Mouse (Mus musculus) spleen, postnatal 10 days (tissue): ENCODE measurements around the gene Gm11938.
"Not testable (repeated sequence)": the region's sequence is repeated elsewhere in the genome, so short reads cannot be mapped to it uniquely, and the experiment has no call there.

ENCODE experiments used
- DNase-seq, 2 experiments: peaks; one replicate each; pipeline ENCODE4 v3.0.0; 2021 to 2022; ENCODE audit warnings: low spot score in 2 of 2

Gm11938 gene

DNA sequence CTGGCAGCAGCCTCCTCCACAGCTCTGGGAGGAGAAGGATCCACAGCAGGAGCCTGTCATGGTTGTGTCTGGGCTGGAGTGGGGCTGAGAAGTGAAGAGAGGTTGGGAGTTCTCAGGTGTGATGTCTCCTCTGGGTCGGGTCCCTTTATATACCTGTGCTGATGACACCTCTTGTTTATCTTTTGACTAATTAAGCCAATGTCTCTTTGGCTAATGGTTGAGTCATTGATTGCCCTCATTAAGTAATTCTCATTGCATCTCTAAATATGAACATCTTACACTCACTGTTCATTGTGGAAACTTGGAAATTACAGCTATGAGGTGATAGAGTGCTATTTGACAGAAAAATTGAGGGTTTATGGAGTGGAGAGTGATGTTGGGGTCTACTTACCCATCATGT, at the start of gene Gm11938:
Gm11938 (minus strand) TSS at position 101 of the 400 bp plus-strand sequence.
- not testable (repeated sequence) for DNase-seq

GRCm38 (mm10) chr11:99650136-99650535, 47.0 kb upstream of the Gm11938 start, which contains the start of gene Gm11555:
TSS of gene Gm11555 (minus strand) at chr11:99650236.
- DNase-seq: no peak

DNA sequence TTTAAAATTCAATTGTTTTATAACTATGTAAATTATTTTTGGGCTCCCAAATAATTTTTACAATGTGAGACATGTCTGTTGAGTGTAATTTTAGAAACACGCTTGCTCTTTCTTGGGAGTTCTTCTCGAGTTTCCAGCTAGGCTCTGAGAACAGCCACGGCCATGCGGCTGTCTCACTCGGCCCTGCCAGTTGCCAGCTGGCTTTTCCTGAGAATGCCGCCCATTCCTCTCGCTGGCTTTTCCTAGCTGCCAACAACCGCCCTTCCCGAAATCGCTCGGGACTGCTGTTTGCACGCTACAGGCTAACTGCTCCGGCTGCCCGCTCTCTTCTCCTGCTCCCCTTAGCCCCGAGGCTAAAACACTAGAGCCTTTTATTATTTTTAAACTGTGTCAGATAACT, 43.3 kb upstream of the Gm11938 start:
- DNase-seq: no peak

DNA sequence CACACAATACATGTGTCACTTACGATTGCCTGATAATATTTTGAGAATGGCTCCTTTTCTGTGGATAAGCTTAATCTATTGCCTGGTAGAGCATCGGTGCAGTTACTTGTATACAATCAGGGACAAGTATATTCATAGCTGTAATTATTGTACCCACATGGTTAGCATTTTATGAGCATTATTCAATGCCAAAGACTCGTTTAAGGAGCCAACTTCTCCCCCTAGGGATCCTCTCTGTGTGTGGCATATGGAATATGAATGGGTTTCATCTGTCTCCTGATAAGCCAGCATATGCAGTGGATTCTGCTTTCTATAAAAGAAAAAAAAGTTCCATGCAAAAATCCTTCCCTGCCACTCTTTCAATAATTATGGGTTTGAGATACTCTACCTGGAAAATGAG, 41.2 kb upstream of the Gm11938 start:
- DNase-seq: no peak

GRCm38 (mm10) chr11:99643635-99644139, 40.6 kb upstream of the Gm11938 start, which contains the start of gene Krtap4-7:
TSS of gene Krtap4-7 (minus strand) at chr11:99644089.
- DNase-seq: not testable (repeated sequence)

GRCm38 (mm10) chr11:99640926-99641325, 37.8 kb upstream of the Gm11938 start:
- no peak for DNase-seq

GRCm38 (mm10) chr11:99637086-99637485, 34.0 kb upstream of the Gm11938 start:
- no peak for DNase-seq

- no peak for DNase-seq
Measured at GRCm38 (mm10) chr11:99634653-99635134, 31.6 kb upstream of the Gm11938 start, which contains the start of gene Krtap4-2. TSS of gene Krtap4-2 (minus strand) at chr11:99635084.

DNA sequence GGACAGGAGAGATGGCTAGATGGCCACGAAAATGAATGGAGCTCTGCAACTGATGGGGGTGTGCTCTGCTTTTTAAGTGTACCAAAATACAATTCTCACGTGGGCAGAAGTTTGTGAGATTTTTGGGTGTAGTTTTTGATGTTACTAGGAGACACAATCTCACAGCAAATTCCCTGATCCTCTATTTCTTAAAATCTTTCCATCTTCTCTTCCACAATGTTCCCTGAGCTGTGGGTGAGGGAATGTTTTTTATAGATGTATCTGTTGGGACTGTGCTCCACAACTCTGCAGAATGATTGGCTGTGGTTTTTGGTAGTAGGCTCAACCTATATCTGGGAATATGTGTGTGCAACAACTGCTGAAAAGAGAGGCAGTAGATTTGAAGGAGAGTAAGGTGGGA, 30.2 kb upstream of the Gm11938 start:
- DNase-seq: no peak

- DNase-seq: no peak
Measured at GRCm38 (mm10) chr11:99630890-99631289, 27.8 kb upstream of the Gm11938 start.

- DNase-seq: no peak
Measured at GRCm38 (mm10) chr11:99628138-99628537, 25.0 kb upstream of the Gm11938 start, which contains the start of gene Krtap4-1. TSS of gene Krtap4-1 (minus strand) at chr11:99628238.

GRCm38 (mm10) chr11:99620335-99620734, 17.2 kb upstream of the Gm11938 start, which contains the start of gene Gm11562:
TSS of gene Gm11562 (minus strand) at chr11:99620435.
- DNase-seq: no peak

DNA sequence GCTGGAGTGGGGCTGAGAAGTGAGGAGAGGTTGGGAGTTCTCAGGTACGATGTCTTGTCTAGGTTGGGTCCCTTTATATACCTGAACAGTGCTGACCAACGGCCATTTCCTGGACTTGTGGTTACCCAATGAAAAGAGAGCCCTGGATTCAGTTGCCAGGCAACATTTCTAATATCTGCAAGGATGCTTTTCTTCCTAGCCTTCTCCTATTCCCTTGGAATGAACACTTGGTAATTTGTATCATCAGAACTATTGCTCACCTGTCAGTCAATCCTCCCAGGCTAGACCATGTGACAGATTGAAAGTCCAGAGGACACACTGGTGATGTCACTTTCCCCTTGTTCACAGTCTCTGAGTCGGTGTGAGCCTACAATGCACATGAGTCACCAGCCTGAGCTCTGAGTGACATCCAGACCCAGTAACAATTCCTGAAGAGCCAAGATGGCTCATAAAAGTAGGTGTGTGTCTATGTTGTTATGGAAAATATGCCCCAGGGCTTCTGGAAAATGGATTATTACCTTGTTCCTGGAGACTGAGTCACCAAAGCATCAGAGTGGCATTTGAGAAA, 11.8 kb upstream of the Gm11938 start, which contains the start of gene Krtap2-4:
Krtap2-4 (minus strand) TSS at position 51 of the 568 bp plus-strand sequence.
- no peak for DNase-seq

- DNase-seq: not testable (repeated sequence)
Measured at GRCm38 (mm10) chr11:99610089-99610488, 7.0 kb upstream of the Gm11938 start, which contains the start of gene Gm11937. TSS of gene Gm11937 (minus strand) at chr11:99610189.

DNA sequence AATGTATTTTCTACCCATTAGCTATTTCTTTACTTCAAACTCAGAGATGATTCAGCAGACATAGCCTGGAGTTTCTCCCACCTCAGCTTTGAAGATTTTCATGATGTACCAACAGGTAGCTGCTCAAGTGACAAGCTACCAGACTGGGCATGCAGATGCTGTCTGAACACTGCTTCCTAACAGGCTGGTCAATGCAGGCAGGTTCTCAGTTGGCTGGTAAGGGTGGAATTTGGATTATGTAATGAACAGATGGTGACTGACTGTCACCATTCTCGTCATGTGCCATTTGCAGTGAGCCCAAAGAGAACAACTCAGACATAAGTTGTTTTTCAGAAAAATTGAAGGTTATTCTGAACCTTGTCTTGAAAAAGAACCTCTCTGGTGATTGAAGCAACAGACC, 6.0 kb upstream of the Gm11938 start:
- DNase-seq: no peak

GRCm38 (mm10) chr11:99597742-99598141, 5.4 kb downstream of the Gm11938 start, which contains the start of gene Krtap9-3:
TSS of gene Krtap9-3 (minus strand) at chr11:99598105.
- not testable (repeated sequence) for DNase-seq

DNA sequence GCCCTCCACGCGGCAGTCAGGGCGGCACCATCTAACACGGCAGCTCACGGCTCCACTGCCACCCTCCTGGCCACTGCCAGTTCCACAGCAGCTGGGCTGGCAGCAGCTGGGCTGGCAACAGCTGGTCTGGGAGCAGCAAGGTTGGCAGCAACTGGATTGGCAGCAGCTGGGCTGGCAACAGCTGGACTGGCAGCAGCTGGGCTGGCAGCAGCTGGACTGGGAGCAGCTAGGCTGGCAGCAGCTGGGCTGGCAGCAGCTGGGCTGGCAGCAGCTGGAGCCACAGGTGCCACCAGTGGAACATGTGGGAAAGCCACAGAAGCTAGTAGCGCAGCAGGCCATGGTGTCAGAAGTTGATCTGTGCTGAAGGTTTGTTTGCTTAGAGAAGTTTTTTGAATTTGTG, 12.1 kb downstream of the Gm11938 start, which contains the start of gene Krtap1-3:
Krtap1-3 (minus strand) TSS at position 359 of the 400 bp plus-strand sequence.
- no peak for DNase-seq

GRCm38 (mm10) chr11:99585096-99585495, 18.0 kb downstream of the Gm11938 start:
- DNase-seq: no peak

- no peak for DNase-seq
Measured at GRCm38 (mm10) chr11:99583245-99583704, 19.8 kb downstream of the Gm11938 start, which contains the start of gene Krtap1-4. TSS of gene Krtap1-4 (minus strand) at chr11:99583654.

DNA sequence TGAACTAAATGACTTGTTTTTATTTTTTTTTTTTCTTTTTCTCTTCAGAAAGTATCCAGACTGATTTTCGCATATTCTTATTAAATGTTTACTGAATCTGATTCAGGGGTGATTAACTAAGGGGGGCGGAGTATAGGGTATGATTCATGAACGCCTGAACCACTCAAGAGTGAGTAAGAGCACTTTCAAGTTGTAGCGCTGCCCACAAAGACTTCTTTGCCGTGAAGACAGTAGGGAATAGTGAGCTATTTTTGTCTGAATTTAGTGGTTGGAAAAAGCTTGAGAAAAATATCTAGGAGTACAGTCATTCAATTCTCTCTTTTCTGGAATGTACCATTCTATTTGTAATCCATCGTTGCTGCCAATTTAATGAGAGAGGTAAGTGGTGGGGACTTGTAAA, 21.5 kb downstream of the Gm11938 start:
- DNase-seq: no peak

DNA sequence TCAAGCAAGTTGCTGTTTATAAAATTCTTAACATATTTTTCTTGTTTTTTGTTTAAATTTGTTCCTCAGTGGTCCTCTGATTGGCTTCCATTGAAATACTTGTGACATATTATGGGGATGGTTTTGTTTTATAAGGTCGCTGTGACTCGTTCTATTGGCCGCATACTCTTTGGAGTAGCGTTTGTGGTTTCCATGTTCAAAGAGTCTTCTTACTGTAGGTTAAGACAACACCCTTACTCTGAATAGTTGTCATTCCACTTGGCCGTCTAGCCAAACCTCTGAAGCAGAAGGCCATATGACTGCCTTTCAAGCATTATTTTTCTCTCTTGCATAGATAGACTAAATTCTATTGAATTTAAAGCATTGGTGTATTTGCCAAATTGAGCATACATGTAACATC, 22.1 kb downstream of the Gm11938 start:
- DNase-seq: no peak

- DNase-seq: no peak
Measured at GRCm38 (mm10) chr11:99580636-99581035, 22.5 kb downstream of the Gm11938 start, which contains the start of gene Krtap1-5. TSS of gene Krtap1-5 (minus strand) at chr11:99581016.

DNA sequence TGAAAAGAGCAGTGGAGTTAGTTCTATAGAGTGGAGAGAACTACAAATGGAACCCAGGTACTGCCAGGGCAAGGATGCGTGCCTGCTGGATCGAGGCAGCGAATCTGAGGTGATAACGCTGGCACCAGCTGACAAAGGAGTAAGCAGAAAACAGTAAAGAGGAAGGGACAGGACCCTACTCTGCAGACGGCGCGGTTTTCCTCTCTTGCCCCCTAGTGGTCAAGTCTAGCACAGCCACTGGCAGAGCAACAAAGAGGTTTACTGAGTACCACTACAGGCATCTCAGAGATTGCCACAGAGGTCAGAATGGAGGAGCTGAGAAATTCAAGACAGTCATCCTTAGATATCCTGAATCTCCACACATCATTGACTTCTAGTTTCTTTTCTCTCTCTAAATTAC, 29.0 kb downstream of the Gm11938 start:
- peak; percentile 16 to 61 for DNase-seq
